Mouse (Mus musculus) embryonic facial prominence, embryonic 10.5 days (tissue): ENCODE results near the gene Cd68. TPM values are rescaled to one million over a fixed set of nuclear protein-coding genes. Genes with fewer than 3 reads are reported as not detected.
"Not testable (repeated sequence)": the region's sequence is repeated elsewhere in the genome, so short reads cannot be mapped to it uniquely, and the experiment has no call there.

Source experiments
- DNase-seq: peaks from one replicate; pipeline ENCODE4 v3.0.0-alpha.2; 2017; ENCODE audit warnings: low spot score
- H3K27ac ChIP-seq: fragments of 300-500 bp; sonication (generic); replicated peaks from 2 replicates; pipeline ENCODE4 v1.5.1; 2016; ENCODE audit warnings: mild to moderate bottlenecking
- H3K27me3 ChIP-seq: fragments of 300-500 bp; sonication (generic); replicated peaks from 2 replicates; pipeline ENCODE4 v1.6.1; 2016; ENCODE audit warnings: low read depth, mild to moderate bottlenecking; ENCODE audit not compliant: poor library complexity, severe bottlenecking
- H3K36me3 ChIP-seq: fragments of 300-500 bp; sonication (generic); replicated peaks from 2 replicates; pipeline ENCODE4 v1.6.1; 2016; ENCODE audit warnings: mild to moderate bottlenecking, moderate library complexity
- H3K4me1 ChIP-seq: fragments of 300-500 bp; sonication (generic); 2 replicates; pipeline ENCODE4 v1.6.1; 2016
- H3K4me3 ChIP-seq: fragments of 300-500 bp; sonication (generic); 2 replicates; pipeline ENCODE4 v1.5.1; 2016; ENCODE audit warnings: mild to moderate bottlenecking, moderate library complexity
- H3K9me3 ChIP-seq: fragments of 300-500 bp; sonication (generic); 2 replicates; pipeline ENCODE4 v1.6.1; 2016; ENCODE audit warnings: mild to moderate bottlenecking
- WGBS: fragments of 180-500 bp; shearing (Covaris S2); methylation state at CpG from one replicate; pipeline ENCODE4 v1.1.7; 2016; 5-methylcytosine and 5-hydroxymethylcytosine counted together
- microRNA counts: library from miRNA; unstranded; fragments of <30 nt; microRNA quantifications from one replicate; lab custom pipeline; 2017
- microRNA-seq: library from miRNA; unstranded; fragments of <30 nt; microRNA quantifications from one replicate; pipeline ENCODE4, GENCODE M21; 2017
- polyA plus RNA-seq: library from polyadenylated mRNA; unstranded; fragments of >200 nt; fragmentation: Nextera tagmentation; extraction: Ambion mirVana; gene quantifications from 2 replicates; pipeline ENCODE4 v1.2.1, GENCODE M21; 2016

Cd68 gene
- polyA plus RNA-seq, 1 experiment from 2014 or later, result 7.3 TPM

- Histone ChIP-seq H3K4me1 (peaks cover 7% of the 10 kb centered on the region; the same call in 1 of the 2 replicates), H3K9me3 (no peaks in the 10 kb centered on the region), H3K27me3 (no peaks in the 10 kb centered on the region), H3K27ac (no peak overlapping the region), H3K36me3 (0 out of 2 replicates have a peak, but pooled peaks cover 4% of the 10 kb centered on the region), H3K4me3 (no peak overlapping the region)
- peak; percentile 85 for DNase-seq
- whole genome bisulfite sequencing, result 35% methylated on average over 6 of the region's 6 CpGs
Observed at GRCm38 (mm10) chr11:69628286-69628685, 37.7 kb downstream of the Cd68 start.

- not testable (repeated sequence) for H3K27me3 ChIP-seq, H3K36me3 ChIP-seq, H3K4me3 ChIP-seq, H3K27ac ChIP-seq, DNase-seq, H3K9me3 ChIP-seq
- WGBS, result 84% methylated on average over 2 of the region's 2 CpGs
- peaks cover 18% of the 10 kb centered on the region for H3K4me1 ChIP-seq
Observed at GRCm38 (mm10) chr11:69624339-69624738, 41.6 kb downstream of the Cd68 start.

GRCm38 (mm10) chr11:69623006-69623405 lies 42.9 kb downstream of the Cd68 start:
- WGBS, result 66% methylated on average over 4 of the region's 4 CpGs
- Histone ChIP-seq H3K4me1 (peaks cover 18% of the 10 kb centered on the region), H3K27ac (no peak overlapping the region; the same call in 1 of the 2 replicates), H3K9me3 (no peaks in the 10 kb centered on the region), H3K27me3 (no peaks in the 10 kb centered on the region), H3K36me3 (no peaks in the 10 kb centered on the region), H3K4me3 (peak overlapping the region; percentile 67)
- no peak for DNase-seq

GRCm38 (mm10) chr11:69622406-69622805 lies 43.5 kb downstream of the Cd68 start:
- Histone ChIP-seq H3K36me3 (no peaks in the 10 kb centered on the region), H3K4me1 (peaks cover 18% of the 10 kb centered on the region), H3K9me3 (no peaks in the 10 kb centered on the region), H3K4me3 (peak overlapping the region; percentile 67), H3K27me3 (peaks cover 5% of the 10 kb centered on the region; the same call in 1 of the 2 replicates), H3K27ac (peak overlapping the region; percentile 91)
- no peak for DNase-seq
- WGBS, result 51% methylated on average over 6 of the region's 6 CpGs

DNA sequence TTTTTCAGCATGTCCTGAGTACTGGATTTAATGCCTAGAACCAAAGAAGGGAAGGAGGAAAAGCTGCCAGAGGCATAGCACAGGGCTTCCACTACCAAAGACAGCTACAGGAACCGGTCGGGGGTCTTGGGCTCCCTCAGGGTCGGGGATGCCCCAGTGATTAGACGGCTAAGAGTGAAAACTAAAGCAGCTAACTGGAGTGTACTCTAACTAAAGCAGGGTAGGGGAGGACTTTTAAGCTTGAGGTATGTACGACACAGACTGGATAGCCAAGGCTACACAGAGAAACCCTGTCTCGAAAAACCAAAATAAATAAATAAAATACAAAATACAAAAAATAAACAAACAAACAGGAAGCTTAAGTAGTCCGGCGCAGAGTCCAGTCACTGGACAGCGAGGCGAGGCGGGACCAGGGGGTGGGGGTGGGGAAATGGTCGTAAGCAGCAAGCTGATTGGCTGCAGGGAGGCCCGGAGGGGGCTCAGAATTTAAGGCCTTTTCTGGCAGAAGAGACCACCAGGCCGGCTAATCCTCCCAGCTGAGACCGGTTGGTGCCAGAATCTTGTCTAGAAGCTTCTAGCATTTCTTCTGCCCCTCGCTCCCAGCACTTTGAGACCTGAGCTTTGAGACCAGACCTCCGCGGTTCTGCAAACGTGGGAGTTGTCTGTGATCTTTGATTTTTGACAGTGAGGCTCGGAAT lies 44.2 kb downstream of the Cd68 start, which contains the start of gene Sat2:
Gene Sat2, plus strand, starts transcription at position 454 of the 698 bp plus-strand sequence.
- peak; percentile 90 for DNase-seq
- peak within 1 kb of the TSS; percentile 67 for H3K4me3 ChIP-seq
- under 1% methylated on average over 20 of the region's 20 CpGs for WGBS
- H3K9me3 ChIP-seq, result no peaks in the 10 kb centered on the region
- peaks cover 9% of the 10 kb centered on the region for H3K27me3 ChIP-seq
- peak within 1 kb of the TSS; percentile 91 for H3K27ac ChIP-seq
- H3K36me3 ChIP-seq, result no peaks in the 10 kb centered on the region
- H3K4me1 ChIP-seq, result peaks cover 18% of the 10 kb centered on the region

DNA sequence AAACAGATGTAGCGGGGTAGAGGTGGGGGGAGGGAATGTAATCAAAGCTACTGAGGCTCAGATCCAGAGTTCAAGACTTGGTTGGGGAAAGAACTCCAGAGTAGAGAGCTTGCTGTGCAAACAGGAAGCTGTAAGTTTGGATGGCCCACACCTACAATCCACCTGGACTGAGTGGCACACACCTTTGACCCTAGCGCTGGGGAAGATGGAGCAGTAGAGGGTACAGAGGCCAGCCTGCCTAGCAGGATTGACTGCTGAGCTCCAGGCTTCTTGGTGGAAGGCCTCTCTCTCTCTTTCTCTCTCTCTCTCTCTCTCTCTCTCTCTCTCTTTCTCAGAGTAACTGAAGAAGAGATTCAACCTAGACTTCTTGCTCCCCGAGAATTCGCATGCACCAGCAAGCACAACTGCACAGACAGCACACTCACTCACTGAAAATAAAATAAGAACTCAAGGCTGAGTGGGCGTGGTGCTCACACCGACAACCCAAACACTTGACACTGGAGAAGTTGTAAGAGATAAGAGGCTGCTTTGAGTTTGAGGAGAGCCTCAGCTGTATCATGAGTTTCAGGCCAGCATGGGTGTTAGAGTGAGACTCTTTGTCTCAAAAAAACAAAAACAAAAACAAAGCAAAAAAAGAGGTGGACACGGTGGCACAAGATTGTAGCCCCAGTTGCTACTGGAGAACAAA lies 45.4 kb downstream of the Cd68 start:
- Histone ChIP-seq H3K27me3 (peaks cover 21% of the 10 kb centered on the region), H3K27ac (no peak overlapping the region), H3K4me3 (no peak overlapping the region), H3K9me3 (no peaks in the 10 kb centered on the region), H3K4me1 (peaks cover 21% of the 10 kb centered on the region), H3K36me3 (no peaks in the 10 kb centered on the region)
- 82% methylated on average over 7 of the region's 7 CpGs for WGBS
- no peak for DNase-seq

DNA sequence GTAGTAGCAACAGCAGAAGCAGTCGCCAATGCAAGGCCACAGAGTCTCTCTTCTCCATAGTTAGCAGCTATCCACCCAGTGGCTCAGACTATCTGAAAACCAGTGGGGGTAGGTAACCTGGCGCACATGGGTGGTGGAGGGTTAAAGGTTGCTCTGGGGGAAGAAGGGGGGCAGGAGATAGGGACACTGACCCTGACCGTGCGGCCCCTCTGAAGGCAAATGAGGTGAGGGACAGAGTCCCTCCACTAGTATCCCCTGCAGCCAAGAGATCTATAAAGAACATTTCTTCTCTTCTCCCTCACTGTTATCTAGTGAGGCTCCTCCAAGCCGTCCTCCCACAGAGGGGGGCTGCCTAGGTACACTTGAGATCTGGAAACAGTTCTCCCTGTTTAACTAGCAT lies 48.1 kb downstream of the Cd68 start, which contains the start of gene Shbg:
Gene Shbg, minus strand, starts transcription at position 101 of the 400 bp plus-strand sequence.
- DNase-seq, result no peak
- 78% methylated on average over 5 of the region's 5 CpGs for WGBS
- H3K27ac ChIP-seq, result no peak within 1 kb of the TSS
- H3K4me1 ChIP-seq, result peaks cover 25% of the 10 kb centered on the region
- no peaks in the 10 kb centered on the region for H3K9me3 ChIP-seq
- no peak within 1 kb of the TSS for H3K4me3 ChIP-seq
- H3K36me3 ChIP-seq, result no peaks in the 10 kb centered on the region
- H3K27me3 ChIP-seq, result peaks cover 32% of the 10 kb centered on the region

- 0 out of 2 replicates have a peak overlapping the region, but pooled peaks have one; percentile 2 for H3K4me3 ChIP-seq
- H3K36me3 ChIP-seq, result no peaks in the 10 kb centered on the region
- no peak for DNase-seq
- peaks cover 35% of the 10 kb centered on the region for H3K27me3 ChIP-seq
- peaks cover 17% of the 10 kb centered on the region for H3K4me1 ChIP-seq
- no peak overlapping the region for H3K27ac ChIP-seq
- 55% methylated on average over 10 of the region's 10 CpGs for WGBS
- H3K9me3 ChIP-seq, result no peaks in the 10 kb centered on the region
Observed at GRCm38 (mm10) chr11:69616781-69617180, 49.2 kb downstream of the Cd68 start.

GRCm38 (mm10) chr11:69614257-69614588 lies 51.7 kb downstream of the Cd68 start:
- not testable (repeated sequence) for DNase-seq, H3K9me3 ChIP-seq, H3K36me3 ChIP-seq, H3K27ac ChIP-seq
- Histone ChIP-seq H3K4me3 (peak overlapping the region; percentile 34; the same call in 1 of the 2 replicates), H3K4me1 (peaks cover 17% of the 10 kb centered on the region), H3K27me3 (peaks cover 35% of the 10 kb centered on the region)
- 52% methylated on average over 11 of the region's 11 CpGs for WGBS

MicroRNAs within 50 kb of the gene (microRNA counts, 519-probe panel; counts per million panel counts)
- 188 counts per million, percentile 57 among the panel's probes with 10 or more counts for microRNA mmu-miR-1934 (lab: Ali Mortazavi, UCI)
- microRNA mmu-miR-467f (lab: Ali Mortazavi, UCI), result 3,508 counts per million, percentile 72 among the panel's probes with 10 or more counts

Small RNAs within 50 kb of the gene (microRNA-seq; reads per million reads assigned to microRNA genes)
- gene Mir1934, result 4.3 reads per million, percentile 10 among the genes with 10 or more reads in this experiment
- gene Mir467f, result not detected

Other genes starting within 250 kb of the Cd68 start
- gene Dnah2, start 117.0 kb downstream of the Cd68 start, polyA plus RNA-seq, result 1.3 and 1.4 TPM in 2 replicates
- 29.5 and 29.8 TPM in 2 replicates for gene Efnb3, start 105.9 kb downstream of the Cd68 start, polyA plus RNA-seq
- 41.6 and 43.5 TPM in 2 replicates for gene Wrap53, start 85.9 kb downstream of the Cd68 start, polyA plus RNA-seq
- gene Trp53, start 85.8 kb downstream of the Cd68 start, polyA plus RNA-seq, result 219 and 225 TPM in 2 replicates
- 3.2 TPM in 2 replicates for gene Atp1b2, start 60.2 kb downstream of the Cd68 start, polyA plus RNA-seq
- gene Shbg, start 48.2 kb downstream of the Cd68 start, polyA plus RNA-seq, result not detected in 2 replicates
- 16.0 TPM in 2 replicates for gene Sat2, start 44.1 kb downstream of the Cd68 start, polyA plus RNA-seq
- gene Fxr2, start 33.2 kb downstream of the Cd68 start, polyA plus RNA-seq, result 45.2 and 45.5 TPM in 2 replicates
- gene Sox15, start 10.8 kb downstream of the Cd68 start, polyA plus RNA-seq, result 0.17 TPM in 1 of 2 replicates, not detected in the other
- gene Mpdu1, start 3.5 kb downstream of the Cd68 start, polyA plus RNA-seq, result 64.9 and 67.2 TPM in 2 replicates
- 780 and 781 TPM in 2 replicates for gene Eif4a1, start 6.3 kb upstream of the Cd68 start, polyA plus RNA-seq
- 136 and 141 TPM in 2 replicates for gene Senp3, start 15.9 kb upstream of the Cd68 start, polyA plus RNA-seq
- gene Tnfsf13, start 19.6 kb upstream of the Cd68 start, polyA plus RNA-seq, result 0.15 TPM in 1 of 2 replicates, not detected in the other
- gene Tnfsf12, start 29.7 kb upstream of the Cd68 start, polyA plus RNA-seq, result 1.2 and 2.2 TPM in 2 replicates
- 0.88 and 1.3 TPM in 2 replicates for gene Tnfsfm13, start 29.9 kb upstream of the Cd68 start, polyA plus RNA-seq
- gene Polr2a, start 92.5 kb upstream of the Cd68 start, polyA plus RNA-seq, result 31.3 and 34.9 TPM in 2 replicates
- gene Slc35g3, start 95.8 kb upstream of the Cd68 start, polyA plus RNA-seq, result 0.12 TPM in 1 of 2 replicates, not detected in the other
- 0.55 and 1.0 TPM in 2 replicates for gene Zbtb4, start 99.8 kb upstream of the Cd68 start, polyA plus RNA-seq
- gene Chrnb1, start 129.8 kb upstream of the Cd68 start, polyA plus RNA-seq, result 1.4 and 2.3 TPM in 2 replicates
- gene Fgf11, start 135.7 kb upstream of the Cd68 start, polyA plus RNA-seq, result 0.91 and 0.93 TPM in 2 replicates
- gene Tmem102, start 139.5 kb upstream of the Cd68 start, polyA plus RNA-seq, result 2.1 and 2.7 TPM in 2 replicates
- not detected in 2 replicates for gene Gm39566, start 149.1 kb upstream of the Cd68 start, polyA plus RNA-seq
- not detected in 2 replicates for gene Spem2, start 152.3 kb upstream of the Cd68 start, polyA plus RNA-seq
- 0.14 TPM in 1 of 2 replicates, not detected in the other for gene Spem1, start 156.0 kb upstream of the Cd68 start, polyA plus RNA-seq
- 4.7 and 5.4 TPM in 2 replicates for gene Nlgn2, start 171.6 kb upstream of the Cd68 start, polyA plus RNA-seq
- 321 and 340 TPM in 2 replicates for gene Tmem256, start 172.4 kb upstream of the Cd68 start, polyA plus RNA-seq
- gene Plscr3, start 180.2 kb upstream of the Cd68 start, polyA plus RNA-seq, result 106 and 111 TPM in 2 replicates
- gene Tnk1, start 192.6 kb upstream of the Cd68 start, polyA plus RNA-seq, result 2.3 and 3.1 TPM in 2 replicates
- gene Tmem95, start 211.9 kb upstream of the Cd68 start, polyA plus RNA-seq, result 0.31 TPM in 1 of 2 replicates, not detected in the other
- gene Kctd11, start 215.3 kb upstream of the Cd68 start, polyA plus RNA-seq, result 6.8 and 7.0 TPM in 2 replicates
- gene Acap1, start 229.4 kb upstream of the Cd68 start, polyA plus RNA-seq, result 1.3 and 1.5 TPM in 2 replicates
- gene 2810408A11Rik, start 234.8 kb upstream of the Cd68 start, polyA plus RNA-seq, result 14.7 and 14.8 TPM in 2 replicates
- gene Neurl4, start 234.9 kb upstream of the Cd68 start, polyA plus RNA-seq, result 10.9 and 11.1 TPM in 2 replicates
- gene Gps2, start 247.7 kb upstream of the Cd68 start, polyA plus RNA-seq, result 87.6 and 89.1 TPM in 2 replicates